ENCODE assay signal across 8 mouse cellular contexts in the genomic region with DNA sequence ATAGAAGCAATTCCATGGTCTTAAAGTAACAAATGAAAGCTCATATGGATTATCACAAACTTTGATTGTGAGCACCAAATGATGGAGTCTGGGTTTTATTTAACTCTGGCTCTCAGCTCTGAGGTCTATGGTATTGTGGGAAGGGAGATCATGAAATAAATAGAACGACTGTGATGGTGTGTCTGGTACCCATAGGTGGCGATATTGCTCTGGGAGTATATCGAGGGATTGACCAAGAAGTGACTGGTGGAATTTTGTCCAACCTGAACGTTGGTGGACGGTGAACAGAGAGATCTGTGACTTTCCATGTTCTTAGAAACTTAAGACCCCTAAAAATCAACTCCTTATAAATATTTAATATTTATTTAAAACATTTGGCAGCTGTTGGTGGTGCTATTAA.
DNase-seq lines count a peak whose midpoint lies in the region; ATAC-seq and TF ChIP-seq lines count a peak whose summit lies in the region.

No protein-coding gene starts in this region.

- H3K9me3 ChIP-seq in heart, embryonic 11.5 days (replicated peaks; ENCODE audit: control insufficient read depth, low read length): no peaks in the 10 kb centered on the region
- H3K9me3 ChIP-seq in midbrain, postnatal 0 days (ENCODE audit: low read length): no peaks in the 10 kb centered on the region

- TF ChIP-seq CTCF in cortical plate, adult 2 months (IDR thresholded peaks at IDR 0.05; ENCODE audit: extremely low read depth, insufficient read depth, low read length): peak; percentile 55
- TF ChIP-seq CTCF in midbrain, postnatal 0 days (IDR thresholded peaks at IDR 0.05): peak; percentile 61

- no peak overlapping the region for H3K4me2 ChIP-seq in heart, embryonic 11.5 days
- no peak overlapping the region for H3K4me2 ChIP-seq in midbrain, postnatal 0 days (ENCODE audit: low read depth, low read length, poor library complexity, severe bottlenecking)

- H3K4me1 ChIP-seq in heart, embryonic 11.5 days (ENCODE audit: control insufficient read depth, insufficient read depth, low read length): no peaks in the 10 kb centered on the region
- H3K4me1 ChIP-seq in cortical plate, adult 2 months (ENCODE audit: control insufficient read depth, insufficient read depth, low read length): no peaks in the 10 kb centered on the region
- no peaks in the 10 kb centered on the region for H3K4me1 ChIP-seq in midbrain, postnatal 0 days (ENCODE audit: insufficient read depth, low read length)

- 20% methylated on average over 5 of the region's 5 CpGs for WGBS in heart, embryonic 11.5 days (ENCODE audit: insufficient replicate concordance)
- 29% methylated on average over 5 of the region's 5 CpGs for WGBS in midbrain, postnatal 0 days

- intact Hi-C loops in heart, postnatal 10 days (cut with DNase I): no loop called here

- DNase-seq in heart, postnatal 10 days: peak; percentile 2 to 22
- peak; percentile 5 for DNase-seq in right cerebral cortex, adult 18-20 months
- DNase-seq in right cerebral cortex, postnatal 14 days: no peak
- peak; percentile 51 for DNase-seq in midbrain, postnatal 0 days (ENCODE audit: low spot score)
- DNase-seq in thymus, postnatal 4 days: no peak
- DNase-seq in spleen, postnatal 14 days (ENCODE audit: low spot score in 2 of 2): no peak

- no peaks in the 10 kb centered on the region for H3K36me3 ChIP-seq in heart, embryonic 11.5 days (ENCODE audit: control insufficient read depth, insufficient read depth, low read length)
- H3K36me3 ChIP-seq in midbrain, postnatal 0 days (ENCODE audit: insufficient read depth, low read length): no peaks in the 10 kb centered on the region

- TF ChIP-seq POLR2A in cortical plate, adult 2 months (IDR thresholded peaks at IDR 0.05; ENCODE audit: extremely low read depth, insufficient read depth, low read length): no peak

- H3K27me3 ChIP-seq in heart, embryonic 11.5 days (ENCODE audit: control insufficient read depth, insufficient read depth, low read length): no peaks in the 10 kb centered on the region
- no peaks in the 10 kb centered on the region for H3K27me3 ChIP-seq in midbrain, postnatal 0 days (ENCODE audit: insufficient read depth, low read length)

- H3K4me3 ChIP-seq in heart, embryonic 11.5 days (ENCODE audit: low read depth, low read length): no peak overlapping the region
- no peak overlapping the region for H3K4me3 ChIP-seq in cortical plate, adult 2 months (ENCODE audit: insufficient read depth, low read length)
- no peak overlapping the region for H3K4me3 ChIP-seq in midbrain, postnatal 0 days (ENCODE audit: low read depth, low read length)

- ATAC-seq in heart, embryonic 11.5 days (replicated peaks; ENCODE audit: insufficient number of reproducible peaks, low FRiP score, low TSS enrichment): no peak
- ATAC-seq in midbrain, postnatal 0 days (ENCODE audit: low FRiP score): no peak

- no peak overlapping the region for H3K27ac ChIP-seq in heart, embryonic 11.5 days (ENCODE audit: low read depth, low read length)
- no peak overlapping the region for H3K27ac ChIP-seq in cortical plate, adult 2 months (ENCODE audit: insufficient read depth, low read length)
- no peak overlapping the region for H3K27ac ChIP-seq in midbrain, postnatal 0 days (ENCODE audit: low read depth, low read length)

- H3K9ac ChIP-seq in heart, embryonic 11.5 days (ENCODE audit: low read depth, low read length): no peak overlapping the region
- H3K9ac ChIP-seq in midbrain, postnatal 0 days (replicated peaks; ENCODE audit: low read length, poor library complexity, severe bottlenecking): no peak overlapping the region

Comparison
In these comparisons a context has a peak if more than half of its experiments do, and no peak if none do; other contexts are left out.
1. DNase-seq: peak in heart, postnatal 10 days (2 of 2), right cerebral cortex, adult 18-20 months (single experiment) and midbrain, postnatal 0 days (single experiment); none in right cerebral cortex, postnatal 14 days (single experiment), thymus, postnatal 4 days (single experiment) and spleen, postnatal 14 days (0 of 2).